Mouse (Mus musculus): ENCODE measurements around the gene D7Ertd443e.

Gene D7Ertd443e

GRCm38 (mm10) chr7:134385561-134385960 lies at the start of gene D7Ertd443e:
Gene D7Ertd443e, minus strand, starts transcription at chr7:134385661.
- DNase-seq = no peak

- DNase-seq = no peak
Measured at GRCm38 (mm10) chr7:134431681-134432080, 46.2 kb upstream of the D7Ertd443e start.

- no peak for DNase-seq
Measured at GRCm38 (mm10) chr7:134428676-134429075, 43.2 kb upstream of the D7Ertd443e start.

GRCm38 (mm10) chr7:134415014-134415413 lies 29.6 kb upstream of the D7Ertd443e start:
- DNase-seq = no peak

- peak; percentile 34 for DNase-seq
Measured at GRCm38 (mm10) chr7:134414005-134414690, 28.7 kb upstream of the D7Ertd443e start.

- DNase-seq = no peak
Measured at GRCm38 (mm10) chr7:134408641-134409040, 23.2 kb upstream of the D7Ertd443e start.

- no peak for DNase-seq
Measured at GRCm38 (mm10) chr7:134400746-134401145, 15.3 kb upstream of the D7Ertd443e start.

GRCm38 (mm10) chr7:134396769-134397168 lies 11.3 kb upstream of the D7Ertd443e start:
- no peak for DNase-seq

GRCm38 (mm10) chr7:134382791-134383190 lies 2.7 kb downstream of the D7Ertd443e start:
- no peak for DNase-seq

- no peak for DNase-seq
Measured at GRCm38 (mm10) chr7:134381407-134381861, 4.0 kb downstream of the D7Ertd443e start.

- no peak for DNase-seq
Measured at GRCm38 (mm10) chr7:134378273-134378672, 7.2 kb downstream of the D7Ertd443e start.

- no peak for DNase-seq
Measured at GRCm38 (mm10) chr7:134376786-134377185, 8.7 kb downstream of the D7Ertd443e start.

- DNase-seq = no peak
Measured at GRCm38 (mm10) chr7:134372276-134372675, 13.2 kb downstream of the D7Ertd443e start.

GRCm38 (mm10) chr7:134369241-134369640 lies 16.2 kb downstream of the D7Ertd443e start:
- DNase-seq = no peak

- DNase-seq = no peak
Measured at GRCm38 (mm10) chr7:134362257-134362870, 23.1 kb downstream of the D7Ertd443e start.

GRCm38 (mm10) chr7:134348825-134349224 lies 36.6 kb downstream of the D7Ertd443e start:
- DNase-seq = peak; percentile 13

GRCm38 (mm10) chr7:134342202-134342601 lies 43.3 kb downstream of the D7Ertd443e start:
- DNase-seq = no peak

- DNase-seq = no peak
Measured at GRCm38 (mm10) chr7:134335951-134336350, 49.5 kb downstream of the D7Ertd443e start.

GRCm38 (mm10) chr7:134320979-134321378 lies 64.5 kb downstream of the D7Ertd443e start:
- DNase-seq = no peak

- DNase-seq = no peak
Measured at GRCm38 (mm10) chr7:134302084-134302483, 83.4 kb downstream of the D7Ertd443e start.

- peak; percentile 14 for DNase-seq
Measured at GRCm38 (mm10) chr7:134301285-134301684, 84.2 kb downstream of the D7Ertd443e start.

GRCm38 (mm10) chr7:134292750-134293149 lies 92.7 kb downstream of the D7Ertd443e start:
- DNase-seq = no peak

GRCm38 (mm10) chr7:134289611-134290301 lies 95.7 kb downstream of the D7Ertd443e start:
- no peak for DNase-seq

- DNase-seq = no peak
Measured at GRCm38 (mm10) chr7:134289126-134289525, 96.3 kb downstream of the D7Ertd443e start.

All from thymus, postnatal 25 days (tissue).